Mouse (Mus musculus): Measurements from ENCODE around the gene Syngap1. TPM values are rescaled to one million over a fixed set of nuclear protein-coding genes. Genes with fewer than 3 reads are reported as not detected.
"Not testable (repeated sequence)": the region's sequence is repeated elsewhere in the genome, so short reads cannot be mapped to it uniquely, and the experiment has no call there.

The Syngap1 gene
- polyA plus RNA-seq, 1 experiment = 3.0 TPM

DNA sequence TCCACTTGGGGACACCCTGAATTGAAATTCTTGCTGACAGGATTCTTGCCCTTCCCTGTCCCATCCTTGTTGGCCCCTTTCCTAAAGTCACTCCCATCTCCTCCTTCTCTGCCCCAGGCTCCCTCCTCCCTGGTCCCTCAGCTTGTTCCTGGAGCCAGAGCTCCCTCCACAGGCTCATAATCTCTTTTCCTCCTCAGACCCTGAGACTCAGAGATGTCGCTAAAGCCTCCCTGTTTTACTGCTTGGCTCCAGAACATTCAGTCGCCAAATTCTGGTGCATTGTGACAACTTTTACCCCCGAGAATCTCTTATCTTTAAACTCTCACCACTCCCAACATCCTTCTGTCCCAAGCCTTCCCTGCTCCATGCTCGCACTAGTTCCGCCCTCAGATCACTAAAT, 36.7 kb upstream of the Syngap1 start:
- H3K79me2 ChIP-seq (ENCODE audit: control insufficient read depth, insufficient read depth) = no peaks in the 10 kb centered on the region
- H3K79me3 ChIP-seq (ENCODE audit: low read depth) = no peaks in the 10 kb centered on the region
- no peaks in the 10 kb centered on the region for H3K27me3 ChIP-seq (ENCODE audit: control insufficient read depth, insufficient read depth, insufficient read length)
- no peak overlapping the region for H3K4me3 ChIP-seq (ENCODE audit: insufficient read depth, poor library complexity, severe bottlenecking)
- TF ChIP-seq MYOG (IDR thresholded peaks at IDR 0.05; ENCODE audit: control insufficient read depth, extremely low read depth, insufficient read length) (no peak), CTCF (IDR thresholded peaks at IDR 0.05; ENCODE audit: control insufficient read depth, insufficient read depth, insufficient read length) (no peak), FOSL1 (IDR thresholded peaks at IDR 0.05; ENCODE audit: insufficient read depth, low read length, poor library complexity, severe bottlenecking) (no peak), MAX (IDR thresholded peaks at IDR 0.05) (no peak), MYOD1 (IDR thresholded peaks at IDR 0.05; ENCODE audit: control insufficient read depth, insufficient read length, low read depth) (no peak), USF1 (IDR thresholded peaks at IDR 0.05; ENCODE audit: low read depth) (no peak), CEBPB (IDR thresholded peaks at IDR 0.05; ENCODE audit: low read depth) (no peak)
- H3K36me3 ChIP-seq (ENCODE audit: control insufficient read depth, insufficient read depth) = no peaks in the 10 kb centered on the region
- H3ac ChIP-seq (ENCODE audit: control insufficient read depth, insufficient read length, low read depth) = no peak overlapping the region

DNA sequence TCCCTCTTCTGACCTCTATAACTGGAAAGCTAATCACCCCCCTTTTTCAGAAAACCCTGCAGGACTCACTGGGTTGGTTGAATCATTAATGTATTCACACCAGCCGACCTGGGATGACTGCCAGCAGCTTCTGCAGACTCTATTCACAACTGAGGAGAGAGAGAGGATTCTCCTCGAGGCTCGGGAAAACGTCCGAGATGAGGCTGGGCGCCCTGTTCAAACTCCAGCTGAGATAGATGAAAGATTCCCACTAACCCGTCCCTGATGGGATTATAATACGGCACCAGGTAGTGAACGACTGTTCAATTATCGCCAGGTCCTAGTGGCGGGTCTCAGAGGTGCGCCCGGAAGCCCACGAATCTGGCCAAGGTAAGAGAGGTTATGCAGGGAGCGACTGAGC, 33.5 kb upstream of the Syngap1 start:
- H3K79me2 ChIP-seq (ENCODE audit: control insufficient read depth, insufficient read depth); H3K4me3 ChIP-seq (ENCODE audit: insufficient read depth, poor library complexity, severe bottlenecking): not testable (repeated sequence)

DNA sequence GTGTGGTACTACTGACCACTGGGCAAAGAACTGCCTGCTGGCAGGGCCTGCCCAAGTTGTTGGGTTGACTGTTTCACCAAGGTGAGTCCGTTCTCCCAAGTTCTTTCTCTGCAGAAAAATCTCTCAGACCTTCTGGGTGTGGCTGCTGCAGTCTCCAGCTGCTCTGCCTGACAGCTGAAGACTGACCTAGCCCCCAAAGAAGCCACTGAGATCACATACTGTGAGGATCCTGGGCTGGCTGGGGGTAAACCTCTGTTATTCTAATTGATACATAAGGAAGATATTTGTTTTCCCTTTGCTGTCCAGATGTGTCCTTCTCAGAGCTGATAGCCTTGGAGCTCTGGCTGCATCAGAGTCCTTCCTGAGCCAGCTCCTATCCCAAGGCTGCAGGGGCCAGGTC, 25.8 kb upstream of the Syngap1 start:
- H3K27me3 ChIP-seq (ENCODE audit: control insufficient read depth, insufficient read depth, insufficient read length) = no peaks in the 10 kb centered on the region
- H3K4me3 ChIP-seq (ENCODE audit: insufficient read depth, poor library complexity, severe bottlenecking) = no peak overlapping the region
- H3K36me3 ChIP-seq (ENCODE audit: control insufficient read depth, insufficient read depth) = no peaks in the 10 kb centered on the region
- H3K79me2 ChIP-seq (ENCODE audit: control insufficient read depth, insufficient read depth) = peaks cover 33% of the 10 kb centered on the region
- H3ac ChIP-seq (ENCODE audit: control insufficient read depth, insufficient read length, low read depth) = no peak overlapping the region
- peaks cover 22% of the 10 kb centered on the region for H3K79me3 ChIP-seq (ENCODE audit: low read depth)
- TF ChIP-seq MYOG (IDR thresholded peaks at IDR 0.05; ENCODE audit: control insufficient read depth, extremely low read depth, insufficient read length) (no peak), CTCF (IDR thresholded peaks at IDR 0.05; ENCODE audit: control insufficient read depth, insufficient read depth, insufficient read length) (no peak), CEBPB (IDR thresholded peaks at IDR 0.05; ENCODE audit: low read depth) (no peak), MAX (IDR thresholded peaks at IDR 0.05) (no peak), MYOD1 (IDR thresholded peaks at IDR 0.05; ENCODE audit: control insufficient read depth, insufficient read length, low read depth) (no peak), FOSL1 (IDR thresholded peaks at IDR 0.05; ENCODE audit: insufficient read depth, low read length, poor library complexity, severe bottlenecking) (no peak), USF1 (IDR thresholded peaks at IDR 0.05; ENCODE audit: low read depth) (no peak)

More for the DNA sequence above, 33.5 kb upstream of the Syngap1 start:
- H3K36me3 ChIP-seq (ENCODE audit: control insufficient read depth, insufficient read depth); H3K79me3 ChIP-seq (ENCODE audit: low read depth); H3K27me3 ChIP-seq (ENCODE audit: control insufficient read depth, insufficient read depth, insufficient read length); H3ac ChIP-seq (ENCODE audit: control insufficient read depth, insufficient read length, low read depth): not testable (repeated sequence)

DNA sequence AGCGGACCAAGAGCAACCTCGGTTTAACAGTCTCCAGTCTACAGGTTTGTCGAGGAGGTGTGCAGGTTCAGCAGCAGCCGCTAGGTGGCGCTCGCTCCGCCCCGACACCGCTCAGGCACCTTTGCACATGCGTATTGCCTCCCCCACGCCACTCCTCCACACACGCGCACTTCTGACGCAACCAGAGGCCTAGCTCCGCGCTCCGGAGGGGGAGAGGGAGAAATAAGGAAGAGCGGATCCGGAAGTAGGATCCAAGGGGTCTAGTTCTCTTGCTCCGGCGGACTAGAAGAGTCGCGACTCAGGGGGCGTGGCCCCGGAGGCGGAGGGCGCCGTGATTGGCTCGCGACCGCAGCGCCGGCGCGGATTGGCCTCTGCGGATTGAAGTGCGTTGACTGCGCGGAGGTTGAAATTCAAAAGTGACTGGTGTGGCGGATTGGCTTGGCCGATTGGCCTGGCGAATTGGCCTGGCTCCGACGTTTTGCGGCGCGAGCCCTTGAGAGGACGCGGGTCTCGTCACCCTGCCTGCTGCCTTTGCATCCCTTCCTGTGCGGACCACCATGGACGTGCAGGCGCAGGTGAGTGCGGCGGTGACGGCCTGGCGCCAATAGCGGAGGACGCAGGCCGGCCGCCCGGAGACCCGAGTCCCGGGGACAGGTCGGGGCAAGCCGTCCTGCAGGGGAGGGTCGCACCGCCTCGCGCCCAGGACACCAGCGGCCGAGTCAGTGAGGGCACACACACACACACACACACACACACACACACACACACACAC, 24.2 kb upstream of the Syngap1 start, which contains the start of gene Kifc5b:
TSS of gene Kifc5b (plus strand) at position 381 of the 772 bp plus-strand sequence.
- H3K4me3 ChIP-seq (ENCODE audit: insufficient read depth, poor library complexity, severe bottlenecking) = peak within 1 kb of the TSS; percentile 65
- H3K79me2 ChIP-seq (ENCODE audit: control insufficient read depth, insufficient read depth) = peaks cover 44% of the 10 kb centered on the region
- H3K27me3 ChIP-seq (ENCODE audit: control insufficient read depth, insufficient read depth, insufficient read length) = no peaks in the 10 kb centered on the region
- peaks cover 22% of the 10 kb centered on the region for H3K79me3 ChIP-seq (ENCODE audit: low read depth)
- no peak for TF ChIP-seq MYOG (IDR thresholded peaks at IDR 0.05; ENCODE audit: control insufficient read depth, extremely low read depth, insufficient read length)
- TF ChIP-seq CEBPB (IDR thresholded peaks at IDR 0.05; ENCODE audit: low read depth) = peak; percentile 87
- TF ChIP-seq USF1 (IDR thresholded peaks at IDR 0.05; ENCODE audit: low read depth) = no peak
- TF ChIP-seq CTCF (IDR thresholded peaks at IDR 0.05; ENCODE audit: control insufficient read depth, insufficient read depth, insufficient read length) = peak; percentile 99
- TF ChIP-seq MYOD1 (IDR thresholded peaks at IDR 0.05; ENCODE audit: control insufficient read depth, insufficient read length, low read depth) = no peak
- TF ChIP-seq MAX (IDR thresholded peaks at IDR 0.05) = peak; percentile 87
- TF ChIP-seq FOSL1 (IDR thresholded peaks at IDR 0.05; ENCODE audit: insufficient read depth, low read length, poor library complexity, severe bottlenecking) = no peak
- H3K36me3 ChIP-seq (ENCODE audit: control insufficient read depth, insufficient read depth) = peaks cover 14% of the 10 kb centered on the region
- peak within 1 kb of the TSS; percentile 93 for H3ac ChIP-seq (ENCODE audit: control insufficient read depth, insufficient read length, low read depth)

DNA sequence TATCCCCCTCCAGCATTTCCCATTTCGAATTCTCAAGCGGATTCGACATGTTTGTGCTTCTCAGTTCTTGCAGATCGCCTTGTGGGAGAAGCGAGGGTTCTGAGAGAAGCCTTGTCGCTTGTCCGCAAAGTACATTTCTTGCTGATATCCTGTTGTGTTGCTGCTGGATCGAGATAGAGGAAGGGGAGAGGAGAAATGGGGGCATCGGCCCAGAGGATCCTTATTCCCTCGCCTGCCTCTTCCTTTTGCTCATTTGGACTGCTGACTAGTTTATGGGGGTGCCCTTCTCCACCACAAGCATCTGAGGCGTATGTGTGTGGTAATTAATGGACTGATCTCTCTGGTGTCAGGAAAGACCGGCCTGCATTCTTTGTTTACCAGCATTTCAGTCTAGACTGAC, 23.5 kb upstream of the Syngap1 start:
- peaks cover 22% of the 10 kb centered on the region for H3K79me3 ChIP-seq (ENCODE audit: low read depth)
- H3ac ChIP-seq (ENCODE audit: control insufficient read depth, insufficient read length, low read depth) = peak overlapping the region; percentile 93
- peak overlapping the region; percentile 65 for H3K4me3 ChIP-seq (ENCODE audit: insufficient read depth, poor library complexity, severe bottlenecking)
- peaks cover 14% of the 10 kb centered on the region for H3K36me3 ChIP-seq (ENCODE audit: control insufficient read depth, insufficient read depth)
- peaks cover 44% of the 10 kb centered on the region for H3K79me2 ChIP-seq (ENCODE audit: control insufficient read depth, insufficient read depth)
- H3K27me3 ChIP-seq (ENCODE audit: control insufficient read depth, insufficient read depth, insufficient read length) = not testable (repeated sequence)

DNA sequence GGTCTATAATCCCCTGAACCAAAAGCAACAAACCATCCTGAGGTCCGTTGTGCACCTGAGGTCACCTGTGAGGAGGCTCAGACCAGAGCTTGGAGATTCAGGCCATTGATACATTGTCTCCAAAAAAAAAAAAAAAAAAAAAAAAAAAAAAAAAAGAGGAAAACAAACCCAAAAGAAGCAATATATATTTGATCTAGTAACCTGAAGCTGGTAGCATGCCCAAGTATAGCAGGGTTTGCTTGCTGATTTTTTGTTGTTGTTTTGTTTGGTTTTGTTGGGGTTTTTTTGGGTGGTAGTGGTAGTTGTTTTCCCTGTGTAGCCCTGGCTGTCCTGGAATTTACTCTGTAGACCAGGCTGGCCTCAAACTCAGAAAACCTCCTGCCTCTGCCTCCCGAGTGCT, 22.7 kb upstream of the Syngap1 start:
- Histone ChIP-seq H3K79me3 (ENCODE audit: low read depth) (peaks cover 22% of the 10 kb centered on the region), H3ac (ENCODE audit: control insufficient read depth, insufficient read length, low read depth) (peak overlapping the region; percentile 44), H3K36me3 (ENCODE audit: control insufficient read depth, insufficient read depth) (peaks cover 17% of the 10 kb centered on the region), H3K79me2 (ENCODE audit: control insufficient read depth, insufficient read depth) (peaks cover 44% of the 10 kb centered on the region), H3K27me3 (ENCODE audit: control insufficient read depth, insufficient read depth, insufficient read length) (no peaks in the 10 kb centered on the region), H3K4me3 (ENCODE audit: insufficient read depth, poor library complexity, severe bottlenecking) (peak overlapping the region; percentile 65)
- TF ChIP-seq CEBPB (IDR thresholded peaks at IDR 0.05; ENCODE audit: low read depth) (no peak), CTCF (IDR thresholded peaks at IDR 0.05; ENCODE audit: control insufficient read depth, insufficient read depth, insufficient read length) (no peak), FOSL1 (IDR thresholded peaks at IDR 0.05; ENCODE audit: insufficient read depth, low read length, poor library complexity, severe bottlenecking) (no peak), MYOD1 (IDR thresholded peaks at IDR 0.05; ENCODE audit: control insufficient read depth, insufficient read length, low read depth) (no peak), MYOG (IDR thresholded peaks at IDR 0.05; ENCODE audit: control insufficient read depth, extremely low read depth, insufficient read length) (no peak), USF1 (IDR thresholded peaks at IDR 0.05; ENCODE audit: low read depth) (no peak), MAX (IDR thresholded peaks at IDR 0.05) (no peak)

DNA sequence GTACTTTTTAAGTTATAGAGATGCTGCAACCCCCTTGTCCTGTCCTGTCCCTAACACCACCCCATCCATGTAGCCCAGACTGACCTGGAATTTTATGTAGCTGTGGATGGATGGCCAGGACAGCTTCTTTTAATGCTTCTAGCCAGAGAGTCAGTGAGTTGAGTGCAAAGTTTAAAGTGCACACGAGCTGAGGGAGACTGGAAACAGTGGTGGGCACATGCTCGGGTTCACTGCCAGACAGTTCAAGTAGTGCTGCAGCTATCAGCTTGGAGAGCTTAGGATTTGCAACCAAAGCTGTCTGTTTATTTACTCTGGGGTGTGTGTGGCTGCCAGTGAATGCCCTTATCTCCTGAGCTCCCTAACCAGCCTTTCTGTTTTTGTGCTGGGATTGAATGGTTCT, 21.5 kb upstream of the Syngap1 start:
- Histone ChIP-seq H3K79me3 (ENCODE audit: low read depth) (peaks cover 22% of the 10 kb centered on the region), H3K36me3 (ENCODE audit: control insufficient read depth, insufficient read depth) (peaks cover 21% of the 10 kb centered on the region), H3K79me2 (ENCODE audit: control insufficient read depth, insufficient read depth) (peaks cover 44% of the 10 kb centered on the region)
- H3ac ChIP-seq (ENCODE audit: control insufficient read depth, insufficient read length, low read depth); H3K27me3 ChIP-seq (ENCODE audit: control insufficient read depth, insufficient read depth, insufficient read length); H3K4me3 ChIP-seq (ENCODE audit: insufficient read depth, poor library complexity, severe bottlenecking): not testable (repeated sequence)

DNA sequence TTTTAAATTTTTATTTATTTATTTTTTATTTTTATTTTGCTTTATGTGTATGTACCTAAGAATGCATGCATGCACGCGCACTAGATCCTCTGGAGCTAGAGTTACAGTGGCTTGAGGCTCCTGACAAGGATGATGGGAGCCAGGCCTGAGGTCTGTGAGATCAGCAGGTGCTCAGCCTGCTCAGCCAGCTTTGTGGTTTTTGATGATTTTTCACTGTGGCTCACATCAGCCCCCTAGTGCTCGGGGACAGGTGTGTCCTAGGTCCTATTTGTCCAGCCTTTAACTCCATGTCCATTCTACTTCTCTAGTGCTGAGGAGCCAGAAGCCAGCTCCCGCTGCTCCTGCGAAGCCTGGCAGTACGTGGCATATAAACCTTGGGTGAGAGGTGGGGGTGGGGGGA, 18.7 kb upstream of the Syngap1 start:
- H3K4me3 ChIP-seq (ENCODE audit: insufficient read depth, poor library complexity, severe bottlenecking); H3ac ChIP-seq (ENCODE audit: control insufficient read depth, insufficient read length, low read depth); H3K27me3 ChIP-seq (ENCODE audit: control insufficient read depth, insufficient read depth, insufficient read length): not testable (repeated sequence)
- H3K36me3 ChIP-seq (ENCODE audit: control insufficient read depth, insufficient read depth) = peaks cover 43% of the 10 kb centered on the region
- peaks cover 22% of the 10 kb centered on the region for H3K79me3 ChIP-seq (ENCODE audit: low read depth)
- peaks cover 40% of the 10 kb centered on the region for H3K79me2 ChIP-seq (ENCODE audit: control insufficient read depth, insufficient read depth)

DNA sequence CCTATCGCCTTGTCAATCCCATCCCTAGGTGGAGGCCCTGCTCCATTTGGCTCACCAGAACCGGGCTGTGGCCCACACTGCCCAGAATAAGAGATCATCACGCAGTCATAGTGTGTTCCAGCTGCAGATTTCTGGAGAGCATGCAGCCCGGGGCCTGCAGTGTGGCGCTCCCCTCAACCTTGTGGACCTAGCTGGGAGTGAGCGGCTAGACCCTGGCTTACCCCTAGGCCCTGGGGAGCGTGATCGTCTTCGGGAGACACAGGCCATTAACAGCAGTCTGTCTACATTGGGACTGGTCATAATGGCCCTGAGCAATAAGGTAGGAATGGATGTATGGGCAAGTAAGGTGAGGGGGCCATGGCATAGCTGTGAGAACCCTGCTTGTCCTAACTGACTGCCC, 15.6 kb upstream of the Syngap1 start:
- H3K79me2 ChIP-seq (ENCODE audit: control insufficient read depth, insufficient read depth); H3K4me3 ChIP-seq (ENCODE audit: insufficient read depth, poor library complexity, severe bottlenecking); H3K79me3 ChIP-seq (ENCODE audit: low read depth); H3K27me3 ChIP-seq (ENCODE audit: control insufficient read depth, insufficient read depth, insufficient read length); H3ac ChIP-seq (ENCODE audit: control insufficient read depth, insufficient read length, low read depth): not testable (repeated sequence)
- peaks cover 69% of the 10 kb centered on the region for H3K36me3 ChIP-seq (ENCODE audit: control insufficient read depth, insufficient read depth)
